43 mouse cellular contexts compared by ENCODE assay signal in genomic region chr10:63116376-63116775, GRCm38 (mm10). TPM values are rescaled to one million over a fixed set of nuclear protein-coding genes. Genes with fewer than 3 reads are reported as not detected.
"Had no signal": no experiment of that assay in that cellular context is flagged by ENCODE, and none has a peak within 500 bp of the region (broad histone marks: within the 10 kb centered on the region; RNA-seq: fewer than 3 reads in every experiment).

No protein-coding gene starts in this region.

- H3K9ac ChIP-seq: heart, embryonic 12.5 days; heart, embryonic 13.5 days; heart, embryonic 15.5 days; hindbrain, embryonic 12.5 days; hindbrain, embryonic 13.5 days; hindbrain, embryonic 14.5 days; hindbrain, embryonic 15.5 days; intestine, embryonic 15.5 days; kidney, embryonic 15.5 days had no signal

- H3K4me3 ChIP-seq: heart, embryonic 10.5 days; heart, embryonic 12.5 days; heart, embryonic 13.5 days; heart, embryonic 15.5 days; hindbrain, embryonic 10.5 days; hindbrain, embryonic 12.5 days; hindbrain, embryonic 13.5 days; hindbrain, embryonic 15.5 days; intestine, embryonic 15.5 days; kidney, embryonic 15.5 days; layer of hippocampus, adult 2 months had no signal

- DNase-seq: heart, postnatal 10 days; heart, postnatal 14 days; heart, postnatal 36 days; heart, postnatal 4 days; kidney, adult 11 months; kidney, adult 18-20 months; kidney, adult 2 months; kidney, adult 8-10 months; kidney, adult 9 months; kidney, postnatal 10 days; kidney, postnatal 14 days; kidney, postnatal 25 days; kidney, postnatal 36 days; kidney, postnatal 4 days; layer of hippocampus, adult 9-11 months; layer of hippocampus, postnatal 36 days had no signal

- H3K36me3 ChIP-seq: hindbrain, embryonic 10.5 days; hindbrain, embryonic 12.5 days; hindbrain, embryonic 13.5 days; hindbrain, embryonic 15.5 days; intestine, embryonic 15.5 days; kidney, embryonic 15.5 days had no signal

- H3K4me1 ChIP-seq: heart, embryonic 10.5 days; heart, embryonic 12.5 days; heart, embryonic 13.5 days; heart, embryonic 15.5 days; hindbrain, embryonic 10.5 days; hindbrain, embryonic 12.5 days; hindbrain, embryonic 13.5 days; hindbrain, embryonic 15.5 days; intestine, embryonic 15.5 days; kidney, embryonic 15.5 days had no signal

- H3K27me3 ChIP-seq: heart, embryonic 12.5 days; heart, embryonic 13.5 days; heart, embryonic 15.5 days; hindbrain, embryonic 12.5 days; hindbrain, embryonic 13.5 days; hindbrain, embryonic 15.5 days; intestine, embryonic 15.5 days; kidney, embryonic 15.5 days had no signal

- H3K9me3 ChIP-seq: heart, embryonic 10.5 days; heart, embryonic 15.5 days; hindbrain, embryonic 10.5 days; hindbrain, embryonic 12.5 days; hindbrain, embryonic 13.5 days; hindbrain, embryonic 15.5 days; intestine, embryonic 15.5 days had no signal

- ATAC-seq: hindbrain, embryonic 16.5 days; hindbrain, postnatal 0 days; inflammation-experienced regulatory T-cells, adult 6 months; intestine, embryonic 15.5 days; intestine, embryonic 16.5 days; intestine, postnatal 0 days had no signal

- H3K27ac ChIP-seq: heart, embryonic 10.5 days; heart, embryonic 13.5 days; heart, embryonic 15.5 days; hindbrain, embryonic 10.5 days; hindbrain, embryonic 12.5 days; hindbrain, embryonic 13.5 days; hindbrain, embryonic 14.5 days; hindbrain, embryonic 15.5 days; hindbrain, postnatal 0 days; intestine, embryonic 15.5 days; kidney, embryonic 15.5 days; kidney, postnatal 0 days; layer of hippocampus, adult 2 months had no signal

- H3K4me2 ChIP-seq: heart, embryonic 11.5 days; heart, embryonic 12.5 days; heart, embryonic 13.5 days; heart, embryonic 15.5 days; hindbrain, embryonic 12.5 days; hindbrain, embryonic 13.5 days; hindbrain, embryonic 14.5 days; hindbrain, embryonic 15.5 days; intestine, embryonic 15.5 days; kidney, embryonic 15.5 days had no signal

RNA-seq across cellular contexts. Expression of gene Atoh7, which starts 16.9 kb away (rescaled TPM):
- total RNA-seq: heart, postnatal 10 days; heart, postnatal 14 days; heart, postnatal 25 days; heart, postnatal 36 days; heart, postnatal 4 days; hematopoietic stem cell, adult 5-6 weeks had no signal
- polyA plus RNA-seq: heart, embryonic 10.5 days; heart, embryonic 11.5 days; heart, embryonic 12.5 days; heart, embryonic 13.5 days; heart, embryonic 14.5 days; heart, embryonic 15.5 days; heart, embryonic 16.5 days; heart, postnatal 0 days; inflammation-experienced regulatory T-cells, adult 6 months; intestine, embryonic 15.5 days; intestine, embryonic 16.5 days; intestine, postnatal 0 days; kidney, embryonic 14.5 days; kidney, embryonic 15.5 days; kidney, embryonic 16.5 days; large intestine, adult 2 months had no signal
